Mouse (Mus musculus) thymus, postnatal 0 days (tissue): ENCODE results near the gene Icam4. TPM values are rescaled to one million over a fixed set of nuclear protein-coding genes. Genes with fewer than 3 reads are reported as not detected.
"Not testable (repeated sequence)": the region's sequence is repeated elsewhere in the genome, so short reads cannot be mapped to it uniquely, and the experiment has no call there.

ENCODE experiments used
- DNase-seq: peaks from one replicate; pipeline ENCODE4 v3.0.0-alpha.2; 2015; ENCODE audit warnings: low spot score
- polyA plus RNA-seq: library from polyadenylated mRNA; unstranded; fragments of >200 nt; fragmentation: Nextera tagmentation; extraction: Ambion mirVana; gene quantifications from 2 replicates; pipeline ENCODE4 v1.2.1, GENCODE M21; 2015

The Icam4 gene
- 0.31 and 0.48 TPM in 2 replicates for polyA plus RNA-seq

DNA sequence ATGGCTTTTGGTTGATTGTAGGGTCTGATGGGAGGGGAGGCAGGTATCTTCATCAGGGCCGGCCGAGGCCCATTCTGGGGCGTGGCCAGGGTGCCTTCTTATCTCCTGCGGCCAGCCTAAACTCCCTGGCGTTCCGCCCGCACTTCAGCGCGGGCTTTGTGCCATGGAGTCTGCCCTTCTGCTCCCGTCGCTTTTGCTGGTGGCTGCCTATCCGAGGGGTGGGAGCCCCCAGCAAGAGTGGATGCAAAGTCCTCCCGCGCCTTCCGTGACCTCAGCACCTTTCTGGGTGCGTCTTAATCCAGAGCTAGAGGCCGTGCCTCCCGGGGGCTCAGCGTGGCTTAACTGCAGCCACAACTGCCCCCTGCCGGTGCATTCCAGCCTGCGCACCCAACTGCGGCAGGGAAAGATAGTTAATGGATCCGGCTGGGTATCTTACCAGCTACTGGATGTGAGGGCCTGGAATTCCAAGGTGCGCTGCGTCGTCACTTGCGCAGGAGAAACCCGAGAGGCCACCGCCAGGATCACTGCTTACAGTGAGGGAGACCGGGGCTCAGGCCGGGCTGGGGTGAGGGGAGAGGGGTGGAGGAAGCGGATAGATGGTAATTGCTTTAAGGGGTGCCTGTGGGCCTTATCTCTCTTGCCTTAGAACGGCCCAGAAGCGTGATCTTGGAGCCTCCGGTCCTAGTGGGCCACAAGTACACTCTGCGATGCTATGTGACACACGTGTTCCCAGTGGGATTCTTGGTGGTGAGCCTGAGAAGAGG is at the start of gene Icam4:
TSS of gene Icam4 (plus strand) at position 83 of the 764 bp plus-strand sequence.
- DNase-seq: peak; percentile 73

DNA sequence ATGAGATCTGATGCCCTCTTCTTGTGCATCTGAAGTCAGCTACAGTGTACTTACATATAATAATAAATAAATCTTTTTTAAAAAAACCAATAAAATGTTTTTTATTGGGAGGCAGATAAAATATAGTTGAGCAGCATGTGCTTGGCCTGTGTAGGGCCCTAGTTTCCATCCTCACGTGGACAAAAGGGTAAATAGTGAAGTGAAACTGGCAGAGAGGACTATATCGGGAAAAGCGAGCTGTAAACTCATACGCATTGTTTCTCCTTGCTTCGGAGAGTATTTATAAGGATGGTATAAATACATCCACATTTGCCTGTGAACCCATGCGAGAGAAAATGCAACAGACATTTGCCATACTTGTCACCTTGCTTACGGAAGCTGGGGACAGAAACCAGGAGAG is 49.4 kb upstream of the Icam4 start:
- DNase-seq: no peak

DNA sequence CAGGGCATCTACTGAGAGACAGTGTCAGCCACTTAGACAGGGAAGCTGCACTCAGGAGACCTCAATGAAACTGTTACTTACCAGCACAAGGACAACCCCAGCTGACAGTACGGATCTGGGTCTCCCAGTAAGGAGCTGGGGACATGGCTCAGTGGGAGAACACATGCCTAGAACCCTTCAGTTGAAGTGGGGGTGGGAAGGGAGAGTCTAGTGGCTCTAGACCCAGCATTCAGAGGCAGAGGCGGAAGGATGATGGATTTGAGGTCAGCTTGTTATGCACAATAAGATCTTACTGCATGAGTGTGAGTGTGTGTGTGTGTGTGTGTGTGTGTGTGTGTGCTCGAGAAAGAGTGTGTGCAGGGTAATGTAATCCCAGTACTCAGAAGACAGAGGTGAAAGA is 47.0 kb upstream of the Icam4 start:
- no peak for DNase-seq

- peak; percentile 55 for DNase-seq
These were observed 46.0 kb upstream of the Icam4 start for GRCm38 (mm10) chr9:20983169-20983568.

DNA sequence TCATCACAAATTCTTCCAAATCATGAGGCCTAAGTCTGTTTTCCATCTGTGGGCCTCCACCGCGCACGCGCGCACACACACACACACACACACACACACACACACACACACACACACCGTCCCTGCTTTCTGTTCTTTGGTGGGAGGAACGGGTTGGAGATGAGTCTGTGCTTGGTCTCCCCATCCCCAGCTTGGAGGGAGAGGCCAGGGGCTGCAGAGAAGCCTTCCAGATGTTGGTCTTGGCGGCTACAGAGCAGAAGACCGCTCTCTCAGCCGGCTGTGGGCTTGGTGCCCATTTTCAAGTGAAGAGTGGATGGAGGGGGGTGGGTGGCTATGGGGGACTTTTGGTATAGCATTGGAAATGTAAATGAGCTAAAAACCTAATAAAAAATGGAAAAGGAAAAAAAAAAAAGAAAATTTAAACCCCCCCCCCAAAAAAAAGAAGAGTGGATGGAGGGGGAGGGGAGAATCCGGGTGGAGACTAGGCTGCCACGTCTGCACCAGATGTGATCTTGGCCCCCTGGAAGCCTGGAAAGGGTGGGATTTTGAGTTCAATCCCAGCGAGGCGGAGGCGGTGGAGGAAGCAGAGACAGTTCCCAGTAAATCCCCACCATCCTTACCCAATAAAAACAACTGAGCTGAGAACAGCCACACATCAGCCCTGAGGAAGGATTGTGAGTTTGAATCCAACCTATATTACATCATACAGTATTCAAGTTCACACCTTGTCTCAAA is 42.1 kb upstream of the Icam4 start:
- DNase-seq: no peak

DNA sequence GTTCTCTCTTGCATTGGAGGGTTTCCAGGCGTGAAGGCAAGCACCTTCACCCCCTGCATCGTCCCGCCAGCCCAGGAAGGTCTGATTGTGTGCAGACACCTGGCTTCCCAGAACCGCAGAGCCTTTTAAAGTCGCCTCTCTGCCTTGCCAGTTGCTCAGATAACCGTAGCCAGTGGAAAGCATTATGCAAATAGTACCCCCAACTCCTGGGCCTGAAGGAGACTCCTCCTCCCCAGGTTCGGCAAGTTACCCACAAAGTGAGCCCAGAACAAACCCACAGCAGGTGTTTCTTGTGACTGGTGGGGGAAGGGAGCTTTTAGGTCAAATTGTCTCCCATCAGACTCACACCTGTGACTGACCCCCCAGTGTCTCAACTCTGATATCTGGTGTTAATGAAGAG is 41.2 kb upstream of the Icam4 start:
- DNase-seq: peak; percentile 37

DNA sequence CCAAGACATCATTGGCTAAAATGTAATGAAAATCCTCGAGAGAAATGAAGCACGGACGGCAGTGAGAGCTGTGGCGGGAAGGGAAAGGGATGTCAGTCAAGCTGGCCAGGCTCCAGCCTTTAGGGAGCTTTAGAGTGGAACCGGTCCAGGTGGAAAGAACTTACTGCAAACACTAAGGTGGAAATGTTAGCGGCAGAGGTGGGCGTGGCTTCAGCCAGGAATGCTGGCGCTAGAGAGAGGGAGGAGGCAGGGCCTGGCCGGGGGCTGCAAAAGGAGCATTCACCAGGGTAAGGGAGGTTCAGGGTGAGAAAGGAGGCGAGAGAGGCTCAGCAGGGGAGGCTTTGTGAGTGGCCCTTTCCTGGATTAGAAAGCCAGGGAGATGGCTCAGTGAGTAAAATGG is 38.3 kb upstream of the Icam4 start:
- DNase-seq: no peak

DNA sequence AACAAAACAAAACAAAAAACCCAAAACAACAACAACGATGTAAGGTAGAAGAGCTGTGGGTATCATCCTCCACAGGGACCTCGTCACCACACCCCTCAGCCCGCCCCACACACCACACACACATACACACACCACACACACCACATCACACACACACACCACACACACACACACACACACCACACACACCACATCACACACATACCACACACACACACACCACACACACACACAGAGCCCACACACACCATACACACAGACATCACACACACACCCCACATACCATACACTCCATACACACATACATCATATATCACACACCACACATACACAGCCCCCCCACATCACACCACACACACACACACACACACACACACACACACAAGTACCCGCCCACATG is 37.6 kb upstream of the Icam4 start:
- no peak for DNase-seq

DNA sequence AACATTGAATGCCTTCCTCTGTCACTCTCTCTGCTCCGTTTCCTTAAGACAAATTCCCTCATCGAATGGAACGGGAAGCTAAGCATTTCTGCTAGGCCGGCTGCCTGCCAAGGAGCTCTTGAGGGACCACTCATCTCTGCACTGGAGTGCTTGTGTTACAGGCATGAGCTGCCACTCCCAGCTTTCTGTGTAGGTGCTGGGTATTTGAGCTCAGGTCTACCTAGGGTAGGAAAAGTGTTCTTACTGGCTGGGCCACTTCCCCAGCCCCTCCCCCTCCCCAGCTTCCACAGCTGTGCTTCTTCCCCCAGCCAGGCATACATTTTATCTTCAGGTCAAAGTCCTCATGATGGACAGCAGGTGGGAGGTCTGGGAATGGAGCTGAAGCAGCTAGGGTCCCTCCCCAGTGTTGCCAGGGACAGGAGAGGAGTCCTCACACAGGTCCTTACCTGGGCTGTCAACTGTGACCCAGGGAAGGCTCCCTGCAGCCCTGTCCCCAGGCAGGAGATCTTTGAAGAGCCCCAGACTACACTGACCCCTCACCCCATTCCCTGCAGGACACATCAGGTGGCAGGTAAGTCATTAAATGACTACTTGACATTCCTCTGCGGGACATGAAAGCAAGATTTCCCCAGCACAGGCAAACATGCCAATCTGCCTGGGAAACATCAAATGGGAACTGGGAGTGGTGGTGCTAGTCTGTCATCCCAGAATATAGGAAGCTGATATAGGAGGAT is 35.8 kb upstream of the Icam4 start:
- no peak for DNase-seq

DNA sequence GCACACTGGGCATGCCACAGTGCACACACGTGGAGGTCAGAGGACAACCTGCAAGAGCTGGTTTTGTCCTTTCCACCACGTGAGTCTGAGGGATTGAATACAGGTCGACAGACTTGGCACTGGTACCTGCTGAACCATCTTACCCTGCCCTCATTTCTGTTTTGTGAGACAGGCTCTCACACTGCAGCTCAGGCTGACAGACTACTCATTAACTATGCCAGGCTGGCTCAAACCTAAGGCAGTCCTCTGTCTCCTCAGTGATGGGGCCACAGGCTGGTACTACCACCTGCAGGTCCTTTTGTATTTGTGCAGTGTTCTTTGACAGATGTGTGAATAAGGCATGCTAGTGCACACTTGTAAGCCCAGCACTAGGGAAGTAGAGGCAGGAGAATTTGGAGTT is 34.1 kb upstream of the Icam4 start:
- DNase-seq: no peak

DNA sequence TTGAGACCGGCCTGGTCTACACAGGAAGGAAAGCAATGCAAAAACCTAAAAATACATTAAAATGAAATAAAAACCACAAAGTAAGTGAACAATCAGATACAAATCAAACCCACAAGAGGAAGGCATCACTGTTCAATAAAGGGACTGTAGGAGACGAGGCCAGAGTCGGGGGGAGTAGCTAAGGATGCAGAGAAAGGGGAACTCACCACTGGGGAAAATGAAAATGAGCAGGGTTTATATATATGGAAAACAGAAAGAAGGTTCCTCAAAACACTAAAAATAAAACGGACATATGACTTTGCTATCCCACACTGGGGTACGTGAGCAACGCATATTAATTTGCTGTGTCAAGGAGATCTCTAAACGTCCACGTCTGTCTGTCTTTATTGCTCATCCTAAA is 32.1 kb upstream of the Icam4 start:
- DNase-seq: no peak

DNA sequence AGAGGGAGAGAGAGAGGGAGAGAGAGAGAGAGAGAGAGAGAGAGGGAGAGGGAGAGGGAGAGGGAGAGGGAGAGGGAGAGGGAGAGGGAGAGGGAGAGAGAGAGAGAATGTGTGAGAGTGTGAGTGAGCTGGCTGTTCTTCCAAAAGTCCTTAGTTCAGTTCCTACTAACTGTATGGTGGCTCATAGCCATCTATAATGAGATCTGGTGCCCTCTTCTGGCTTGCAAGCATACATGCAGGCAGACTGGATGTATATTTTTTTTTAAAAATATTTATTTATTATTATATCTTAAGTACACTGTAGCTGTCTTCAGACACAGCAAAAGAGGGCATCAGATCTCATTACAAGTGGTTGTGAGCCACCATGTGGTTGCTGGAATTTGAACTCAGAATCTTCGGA is 30.8 kb upstream of the Icam4 start:
- peak; percentile 33 for DNase-seq

GRCm38 (mm10) chr9:21000811-21001210 is 28.4 kb upstream of the Icam4 start:
- DNase-seq: no peak

- no peak for DNase-seq
These were observed 27.4 kb upstream of the Icam4 start for GRCm38 (mm10) chr9:21001651-21002200.

GRCm38 (mm10) chr9:21002270-21002626 is 26.9 kb upstream of the Icam4 start:
- no peak for DNase-seq

DNA sequence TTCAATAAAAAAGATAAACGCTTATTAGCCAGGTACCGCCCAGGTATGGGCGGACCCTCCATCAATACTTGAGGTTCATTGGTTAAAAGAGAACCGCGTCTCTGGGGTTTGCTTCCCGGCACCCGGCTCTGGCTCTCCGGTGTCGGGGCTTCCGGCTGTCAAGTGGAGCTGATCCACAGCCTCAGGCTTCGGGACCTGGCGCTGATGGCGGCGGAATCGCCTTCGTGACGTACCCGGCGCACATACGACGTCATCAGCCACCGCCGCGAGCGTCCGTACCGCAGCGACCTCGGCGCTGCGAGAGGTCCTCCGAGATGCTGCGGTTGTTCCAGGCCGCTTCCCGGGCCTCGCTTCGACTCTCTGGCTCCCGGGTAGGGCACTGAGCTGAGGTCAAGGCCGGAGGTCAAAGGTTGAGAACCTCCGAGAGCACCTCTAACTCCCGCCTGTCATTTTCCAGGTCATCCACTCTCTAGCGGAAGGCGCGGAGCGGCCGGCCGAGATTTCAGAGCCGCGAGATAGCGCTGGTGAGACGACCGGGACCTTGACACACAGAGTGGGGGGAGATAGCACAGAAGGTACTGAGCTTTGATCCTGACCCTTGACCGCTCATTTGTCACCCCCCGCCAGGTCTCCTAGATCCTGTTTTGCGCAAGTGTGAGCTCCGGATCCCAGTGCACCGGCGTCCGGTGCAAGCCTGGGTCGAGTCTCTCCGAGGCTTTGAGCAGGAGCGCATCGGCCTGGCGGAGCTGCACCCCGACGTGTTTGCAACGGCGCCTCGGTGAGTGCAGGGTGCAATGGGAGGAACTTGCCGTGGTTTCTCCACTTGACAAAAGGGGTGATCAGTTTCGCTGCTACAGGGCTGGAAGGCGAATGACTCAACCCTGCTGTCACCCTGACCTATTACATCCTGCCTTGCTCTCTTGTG is 26.3 kb upstream of the Icam4 start, which contains the start of gene Mrpl4:
TSS of gene Mrpl4 (plus strand) at position 112 of the 925 bp plus-strand sequence.
- DNase-seq: peak; percentile 89

- DNase-seq: no peak
These were observed 21.7 kb upstream of the Icam4 start for GRCm38 (mm10) chr9:21007313-21007952.

DNA sequence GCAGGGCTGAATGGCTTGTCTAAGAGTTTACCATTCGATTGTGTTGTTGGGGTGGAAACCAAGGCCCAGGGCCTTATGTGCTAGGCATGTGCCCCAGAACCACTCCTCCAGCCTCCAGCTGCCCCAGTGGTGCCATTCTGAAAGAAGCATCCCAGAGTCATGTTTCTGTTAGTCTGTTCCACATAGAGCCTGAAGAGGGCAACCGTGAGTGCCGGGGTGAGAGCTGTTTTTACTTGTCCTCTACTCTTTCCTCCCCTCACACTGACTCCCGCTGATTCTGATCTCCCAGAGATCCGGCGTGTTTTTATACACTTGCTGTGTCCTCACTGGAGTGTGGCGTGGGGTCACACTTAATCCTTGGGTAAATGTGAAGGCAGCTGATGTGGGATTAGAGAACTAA is 21.2 kb upstream of the Icam4 start:
- DNase-seq: no peak

GRCm38 (mm10) chr9:21010362-21010761 is 18.8 kb upstream of the Icam4 start:
- DNase-seq: no peak

- not testable (repeated sequence) for DNase-seq
These were observed 18.1 kb upstream of the Icam4 start for GRCm38 (mm10) chr9:21010939-21011541.
